Mouse (Mus musculus) embryonic stem cell, embryonic (primary cell): ENCODE data around the gene Vmn1r75.

Experiments used
- CTCF ChIA-PET, 4 experiments: fragments of 300-600 bp in 2 of 4; fragments of 350-600 bp in 2 of 4; sonication (Branson Sonifier 250); formaldehyde crosslinking; loops; one replicate each; lab custom pipeline; 2022; ENCODE audit warnings: inconsistent platforms in 2 of 4; lab: Charles Lee
- POLR2A ChIA-PET, 4 experiments: fragments of 300-600 bp in 2 of 4; fragments of 350-600 bp in 2 of 4; sonication (Branson Sonifier 250); formaldehyde crosslinking; loops; one replicate each; lab custom pipeline; 2022; ENCODE audit warnings: antibody characterized with exemption in 4 of 4, inconsistent platforms in 1 of 4; lab: Charles Lee

Gene Vmn1r75

DNA sequence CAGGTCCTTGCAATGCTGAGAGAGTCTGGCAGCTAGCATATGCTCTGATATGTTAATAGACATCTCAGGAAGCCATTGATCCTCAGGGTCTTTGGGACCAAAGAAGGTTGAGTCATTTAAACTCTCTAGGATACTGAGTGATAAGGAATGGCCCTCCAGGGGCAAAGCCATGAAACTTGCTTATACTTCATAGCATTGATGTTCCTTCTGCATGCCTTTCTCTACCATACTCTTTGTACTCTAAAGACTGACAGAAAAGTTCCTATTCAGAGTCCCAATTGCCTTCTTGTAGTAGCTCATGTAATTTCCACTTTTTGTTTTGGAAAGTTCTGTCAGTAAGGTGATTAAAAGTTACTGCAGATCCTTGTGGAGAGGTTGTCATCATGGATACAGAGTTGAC lies at the start of gene Vmn1r75:
TSS of gene Vmn1r75 (plus strand) at position 301 of the 400 bp plus-strand sequence.
- ChIA-PET CTCF (no interaction called here), POLR2A (no interaction called here)

DNA sequence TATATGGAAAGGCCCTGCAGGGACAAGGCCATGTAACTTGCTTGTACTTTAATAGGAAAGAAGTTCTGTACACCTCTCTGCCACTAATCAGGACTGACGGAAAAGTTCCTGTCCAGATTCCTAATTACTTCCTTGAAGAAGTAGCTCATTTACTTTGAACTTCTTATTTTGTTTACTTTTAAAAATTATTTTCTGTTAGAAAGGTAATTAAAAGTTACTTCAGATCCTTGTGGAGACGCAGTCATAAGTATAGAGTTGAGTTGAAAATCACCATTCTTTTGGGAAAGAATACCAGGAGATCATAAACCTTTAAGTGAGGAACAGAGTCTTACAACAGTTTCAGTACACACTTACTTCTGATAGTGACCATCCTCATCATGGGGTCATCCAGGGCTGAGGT lies 40.8 kb upstream of the Vmn1r75 start, which contains the start of gene Vmn1r74:
TSS of gene Vmn1r74 (plus strand) at position 301 of the 400 bp plus-strand sequence.
- ChIA-PET CTCF (no interaction called here), POLR2A (no interaction called here)
